8 mouse cellular contexts compared by ENCODE assay signal in genomic region chr11:107469523-107470371, GRCm38 (mm10). TPM values are rescaled to one million over a fixed set of nuclear protein-coding genes. Genes with fewer than 3 reads are reported as not detected.
DNase-seq lines count a peak whose midpoint lies in the region; ATAC-seq and TF ChIP-seq lines count a peak whose summit lies in the region.

No protein-coding gene starts in this region.

- no peaks in the 10 kb centered on the region for H3K27me3 ChIP-seq in Patski

- CTCF ChIA-PET in Patski (lab: Charles Lee), result interaction anchor here (1.2 to 2.2 kb wide), 5 partner anchors 12 to 255 kb away, joined by 3 to 6 read pairs (median 4); no protein-coding TSS in a partner anchor

- no peak for TF ChIP-seq CTCF in Patski (IDR thresholded peaks at IDR 0.05)

- ATAC-seq in Patski, result peak; percentile 27
- ATAC-seq in megakaryocyte, adult 5-6 weeks (ENCODE audit: poor library complexity, severe bottlenecking), result peak; percentile 22

- DNase-seq in Patski (ENCODE audit: low read depth, low spot score), result no peak
- DNase-seq in cerebellum, postnatal 4 days (ENCODE audit: low spot score in 2 of 2), result peak; percentile 37 to 65
- peak; percentile 51 to 57 for DNase-seq in gastrocnemius, adult 8-10 months (ENCODE audit: low spot score in 2 of 2)
- peak; percentile 80 for DNase-seq in induced T-regulatory cell, adult 2 months (ENCODE audit: low read depth)
- DNase-seq in left cerebral cortex, adult 8-10 months (ENCODE audit: low spot score in 2 of 2), result peak; percentile 27 to 56
- peak; percentile 73 to 75 for DNase-seq in right cerebral cortex, postnatal 10 days (ENCODE audit: low spot score in 2 of 2)
- DNase-seq in urinary bladder, postnatal 14 days (ENCODE audit: low spot score), result peak; percentile 55

- in situ Hi-C loops in Patski (cut with MboI; ENCODE audit: low pct_unique_long_range_greater_than_20kb), result loop anchor here (5.0 kb wide), 3 partner anchors 82 to 252 kb away; no protein-coding TSS in a partner anchor

- POLR2A ChIA-PET in Patski (lab: Charles Lee), result interaction anchor here (0.9 kb wide), 1 partner anchor 25 kb away, joined by 3 read pairs; no protein-coding TSS in a partner anchor

RNA-seq across cellular contexts. Expression of gene Pitpnc1, which starts 0.8 kb away (rescaled TPM):
- 7.3 TPM for polyA plus RNA-seq in Patski (2021)
- total RNA-seq in gastrocnemius, adult 8-10 months (2022), result 10 to 100 TPM; 54.3 to 72.7 (median 61.5) TPM
- total RNA-seq in left cerebral cortex, adult 8-10 months (2022), result 10 to 100 TPM; 52.3 to 67.4 (median 59.9) TPM
- 14.5 and 15.4 TPM in 2 replicates for total RNA-seq in megakaryocyte, adult 5-6 weeks (2015)
- 8.5 and 11.7 TPM in 2 replicates for total RNA-seq in megakaryocyte, adult 5-6 weeks (2017)

RNA-seq across cellular contexts. Expression of gene Psmd12, which starts 9.5 kb away (rescaled TPM):
- polyA plus RNA-seq in Patski (2021), result 118 TPM
- total RNA-seq in gastrocnemius, adult 8-10 months (2022), result 100 to 1,000 TPM in 2 of 4 experiments, 10 to 100 TPM in 2; 90.0 to 108 (median 97.1) TPM
- total RNA-seq in left cerebral cortex, adult 8-10 months (2022), result 10 to 100 TPM; 71.0 to 79.5 (median 71.8) TPM
- 55.9 and 65.5 TPM in 2 replicates for total RNA-seq in megakaryocyte, adult 5-6 weeks (2015)
- total RNA-seq in megakaryocyte, adult 5-6 weeks (2017), result 86.4 and 86.6 TPM in 2 replicates
